Mouse (Mus musculus) myocyte (in vitro differentiated cells): ENCODE results near the gene Syt2.

Experiments used
- CEBPB ChIP-seq: IDR thresholded peaks from 2 replicates; pipeline ENCODE4 v1.6.1; 2011; ENCODE audit warnings: mild to moderate bottlenecking, moderate library complexity; ENCODE audit not compliant: poor library complexity, insufficient read depth, severe bottlenecking
- E2F4 ChIP-seq: IDR thresholded peaks from one replicate; pipeline ENCODE4 v1.6.1; 2011; ENCODE audit warnings: mild to moderate bottlenecking, control low read depth, moderate library complexity; ENCODE audit not compliant: insufficient read depth
- MAX ChIP-seq: IDR thresholded peaks from one replicate; pipeline ENCODE4 v1.6.1; 2011; ENCODE audit warnings: low read depth, mild to moderate bottlenecking, control low read depth
- MYOD1 ChIP-seq, 3 experiments: IDR thresholded peaks; one replicate each; pipeline ENCODE4 v1.6.1; 2011; ENCODE audit warnings: control low read depth in 2 of 3, low read depth in 2 of 3, mild to moderate bottlenecking in 2 of 3, moderate library complexity in 1 of 3; ENCODE audit not compliant: insufficient read length in 2 of 3, control insufficient read depth in 1 of 3
- MYOG ChIP-seq, 3 experiments: IDR thresholded peaks; one replicate each; pipeline ENCODE4 v1.6.1; 2011; ENCODE audit warnings: control low read depth in 2 of 3, low read depth in 2 of 3, mild to moderate bottlenecking in 2 of 3; ENCODE audit not compliant: insufficient read length in 2 of 3, control insufficient read depth in 1 of 3, insufficient read depth in 1 of 3
- POLR2A ChIP-seq: IDR thresholded peaks from one replicate; pipeline ENCODE4 v1.6.1; 2011; ENCODE audit warnings: low read depth, mild to moderate bottlenecking, control low read depth, moderate library complexity; ENCODE audit not compliant: insufficient read length
- TCF12 ChIP-seq: IDR thresholded peaks from one replicate; pipeline ENCODE4 v1.6.1; 2011; ENCODE audit warnings: mild to moderate bottlenecking, control low read depth; ENCODE audit not compliant: poor library complexity, insufficient read depth, severe bottlenecking
- USF1 ChIP-seq: IDR thresholded peaks from one replicate; pipeline ENCODE4 v1.6.1; 2011; ENCODE audit warnings: low read depth, mild to moderate bottlenecking, control low read depth, moderate library complexity

DNA sequence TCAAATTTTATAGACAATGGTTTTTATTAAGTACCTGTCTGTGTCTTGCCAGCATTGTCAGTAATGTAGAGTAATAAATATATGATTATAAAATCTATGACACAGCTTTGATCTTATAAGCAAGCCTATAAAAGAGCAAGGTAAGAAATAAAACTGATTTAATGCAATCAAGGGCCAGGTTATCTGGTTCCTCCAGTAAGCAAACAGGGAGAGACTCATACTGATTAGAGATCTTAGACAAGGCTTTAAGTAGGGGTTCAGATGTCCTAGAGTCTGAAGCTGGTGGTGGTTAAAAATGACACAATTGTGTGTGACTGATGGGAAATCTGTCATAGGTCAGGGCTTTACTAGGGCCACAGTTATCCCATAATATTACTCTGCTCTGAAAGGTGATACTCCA is 145.0 kb downstream of the Syt2 start:
- no peak for TF ChIP-seq TCF12
- no peak for TF ChIP-seq CEBPB
- no peak for TF ChIP-seq POLR2A
- TF ChIP-seq MAX, result no peak
- TF ChIP-seq MYOG (IDR thresholded peaks at IDR 0.05; ENCODE audit: control insufficient read depth in 1 of 3, insufficient read depth in 1 of 3, insufficient read length in 2 of 3, low read depth in 2 of 3), result no peak
- no peak for TF ChIP-seq USF1
- no peak for TF ChIP-seq E2F4
- TF ChIP-seq MYOD1 (IDR thresholded peaks at IDR 0.05; ENCODE audit: control insufficient read depth in 1 of 3, insufficient read length in 2 of 3, low read depth in 2 of 3), result no peak
